In genomic region chr11:96091073-96091472, GRCm38 (mm10) we compare ENCODE assay signal across 12 mouse cellular contexts. TPM values are rescaled to one million over a fixed set of nuclear protein-coding genes. Genes with fewer than 3 reads are reported as not detected.
DNase-seq lines count a peak whose midpoint lies in the region; ATAC-seq and TF ChIP-seq lines count a peak whose summit lies in the region.
"Had no signal": no experiment of that assay in that cellular context is flagged by ENCODE, and none has a peak within 500 bp of the region (broad histone marks: within the 10 kb centered on the region; RNA-seq: fewer than 3 reads in every experiment).

No protein-coding gene starts in this region.

- WGBS in intestine, postnatal 0 days, result 50% methylated on average over 2 of the region's 2 CpGs
- 66% methylated on average over 2 of the region's 2 CpGs for WGBS in intestine, embryonic 15.5 days
- 69% methylated on average over 2 of the region's 2 CpGs for WGBS in forebrain, embryonic 11.5 days

- H3K9me3 ChIP-seq in intestine, postnatal 0 days (ENCODE audit: control insufficient read depth), result no peaks in the 10 kb centered on the region
- no peaks in the 10 kb centered on the region for H3K9me3 ChIP-seq in intestine, embryonic 15.5 days
- H3K9me3 ChIP-seq in forebrain, embryonic 11.5 days (ENCODE audit: control insufficient read depth, low read length), result 0 out of 2 replicates have a peak, but pooled peaks cover 2% of the 10 kb centered on the region
- H3K9me3 ChIP-seq: liver, embryonic 13.5 days had no signal

- peak; percentile 8 for DNase-seq in thymus, postnatal 25 days
- DNase-seq in thymus, adult 18-20 months, result no peak
- DNase-seq in splenic B cell, adult 2 months (ENCODE audit: low read depth, low spot score), result peak; percentile 51
- DNase-seq in forebrain, embryonic 11.5 days (ENCODE audit: low spot score), result no peak
- no peak for DNase-seq in left cerebral cortex, adult 18-20 months (ENCODE audit: low spot score in 2 of 2)
- DNase-seq: heart, postnatal 36 days; liver, embryonic 13.5 days had no signal

- no peak overlapping the region for H3K4me3 ChIP-seq in intestine, postnatal 0 days (ENCODE audit: low read depth, low read length)
- H3K4me3 ChIP-seq in intestine, embryonic 15.5 days (replicated peaks), result no peak overlapping the region
- no peak overlapping the region for H3K4me3 ChIP-seq in cortical plate, adult 2 months (ENCODE audit: insufficient read depth, low read length)
- H3K4me3 ChIP-seq in forebrain, embryonic 11.5 days (ENCODE audit: low read depth, low read length), result no peak overlapping the region
- H3K4me3 ChIP-seq: forebrain, embryonic 13.5 days; liver, embryonic 13.5 days had no signal

- TF ChIP-seq CTCF in intestine, postnatal 0 days (IDR thresholded peaks at IDR 0.05; ENCODE audit: low read depth), result peak; percentile 76
- peak; percentile 12; the same call in 1 of the 2 replicates for TF ChIP-seq CTCF in cortical plate, adult 2 months (IDR thresholded peaks at IDR 0.05; ENCODE audit: extremely low read depth, insufficient read depth, low read length)

- TF ChIP-seq POLR2A in cortical plate, adult 2 months (IDR thresholded peaks at IDR 0.05; ENCODE audit: extremely low read depth, insufficient read depth, low read length), result no peak

- H3K4me2 ChIP-seq in intestine, postnatal 0 days (replicated peaks; ENCODE audit: low read depth), result no peak overlapping the region
- H3K4me2 ChIP-seq in intestine, embryonic 15.5 days (replicated peaks), result no peak overlapping the region
- H3K4me2 ChIP-seq in forebrain, embryonic 11.5 days (ENCODE audit: low read depth, low read length, severe bottlenecking), result no peak overlapping the region
- H3K4me2 ChIP-seq: forebrain, embryonic 13.5 days; liver, embryonic 13.5 days had no signal

- H3K36me3 ChIP-seq in intestine, postnatal 0 days (ENCODE audit: control insufficient read depth, insufficient read depth), result no peaks in the 10 kb centered on the region
- H3K36me3 ChIP-seq in intestine, embryonic 15.5 days, result no peaks in the 10 kb centered on the region
- no peaks in the 10 kb centered on the region for H3K36me3 ChIP-seq in splenic B cell, adult 2 months (ENCODE audit: control insufficient read depth, insufficient read depth, low read length, poor library complexity, severe bottlenecking)
- no peaks in the 10 kb centered on the region for H3K36me3 ChIP-seq in forebrain, embryonic 11.5 days (ENCODE audit: control insufficient read depth, insufficient read depth, low read length)
- H3K36me3 ChIP-seq: liver, embryonic 13.5 days had no signal

- no peaks in the 10 kb centered on the region for H3K4me1 ChIP-seq in intestine, postnatal 0 days (replicated peaks; ENCODE audit: control insufficient read depth, insufficient read depth, low read length)
- H3K4me1 ChIP-seq in intestine, embryonic 15.5 days (replicated peaks), result no peaks in the 10 kb centered on the region
- no peaks in the 10 kb centered on the region for H3K4me1 ChIP-seq in cortical plate, adult 2 months (ENCODE audit: control insufficient read depth, insufficient read depth, low read length)
- H3K4me1 ChIP-seq in forebrain, embryonic 11.5 days (replicated peaks; ENCODE audit: control insufficient read depth, insufficient read depth, low read length), result no peaks in the 10 kb centered on the region
- H3K4me1 ChIP-seq: forebrain, embryonic 13.5 days; liver, embryonic 13.5 days had no signal

- no peak for ATAC-seq in intestine, postnatal 0 days
- no peak for ATAC-seq in intestine, embryonic 15.5 days
- no peak for ATAC-seq in forebrain, embryonic 11.5 days (replicated peaks; ENCODE audit: low FRiP score)
- ATAC-seq: forebrain, embryonic 13.5 days had no signal

- no peaks in the 10 kb centered on the region for H3K27me3 ChIP-seq in intestine, postnatal 0 days (replicated peaks; ENCODE audit: control insufficient read depth, insufficient read depth, low read length)
- no peaks in the 10 kb centered on the region for H3K27me3 ChIP-seq in intestine, embryonic 15.5 days (replicated peaks)
- no peaks in the 10 kb centered on the region; the same call in 1 of the 2 replicates for H3K27me3 ChIP-seq in splenic B cell, adult 2 months (ENCODE audit: control insufficient read depth, insufficient read depth, low read length, poor library complexity, severe bottlenecking)
- no peaks in the 10 kb centered on the region for H3K27me3 ChIP-seq in forebrain, embryonic 11.5 days (ENCODE audit: control insufficient read depth, insufficient read depth, low read length)

- no peak overlapping the region for H3K27ac ChIP-seq in intestine, postnatal 0 days (ENCODE audit: low read depth, low read length)
- H3K27ac ChIP-seq in intestine, embryonic 15.5 days, result no peak overlapping the region
- H3K27ac ChIP-seq in cortical plate, adult 2 months (ENCODE audit: insufficient read depth, low read length), result no peak overlapping the region
- no peak overlapping the region for H3K27ac ChIP-seq in forebrain, embryonic 11.5 days (ENCODE audit: low read depth, low read length)
- H3K27ac ChIP-seq: forebrain, embryonic 13.5 days; liver, embryonic 13.5 days had no signal

- no peak overlapping the region for H3K9ac ChIP-seq in intestine, postnatal 0 days (ENCODE audit: low read depth, low read length)
- no peak overlapping the region for H3K9ac ChIP-seq in intestine, embryonic 15.5 days
- no peak overlapping the region for H3K9ac ChIP-seq in forebrain, embryonic 11.5 days (ENCODE audit: low read length)
- H3K9ac ChIP-seq: forebrain, embryonic 13.5 days; liver, embryonic 13.5 days had no signal

RNA-seq across cellular contexts. Expression of gene Atp5g1, which starts 15.6 kb away (rescaled TPM):
- 1,112 and 1,236 TPM in 2 replicates for polyA plus RNA-seq in intestine, postnatal 0 days (2015; fragmentation: Nextera tagmentation; extraction: Ambion mirVana)
- polyA plus RNA-seq in intestine, embryonic 15.5 days (2015; fragmentation: Nextera tagmentation; extraction: Ambion mirVana), result 930 and 1,145 TPM in 2 replicates
- 448 and 494 TPM in 2 replicates for polyA plus RNA-seq in cortical plate, adult 2 months (2012; rRNA removed)
- 440 and 449 TPM in 2 replicates for polyA plus RNA-seq in forebrain, embryonic 11.5 days (2014; fragmentation: Nextera tagmentation; extraction: Ambion mirVana)
- total RNA-seq in left cerebral cortex, adult 18-20 months (2021), result 100 to 1,000 TPM; 349 to 365 TPM

RNA-seq across cellular contexts. Expression of gene Calcoco2, which starts 20.7 kb away (rescaled TPM):
- not detected in 2 replicates for polyA plus RNA-seq in intestine, postnatal 0 days (2015; fragmentation: Nextera tagmentation; extraction: Ambion mirVana)
- polyA plus RNA-seq in intestine, embryonic 15.5 days (2015; fragmentation: Nextera tagmentation; extraction: Ambion mirVana), result not detected in 2 replicates
- not detected in 2 replicates for polyA plus RNA-seq in cortical plate, adult 2 months (2012; rRNA removed)
- polyA plus RNA-seq in forebrain, embryonic 11.5 days (2014; fragmentation: Nextera tagmentation; extraction: Ambion mirVana), result not detected in 2 replicates
- total RNA-seq in left cerebral cortex, adult 18-20 months (2021), result not detected
- total RNA-seq: heart, postnatal 36 days; neutrophil, adult 5-6 weeks had no signal
- polyA plus RNA-seq: forebrain, embryonic 13.5 days; liver, embryonic 13.5 days had no signal

RNA-seq across cellular contexts. Expression of gene Ube2z, which starts 25.9 kb away (rescaled TPM):
- polyA plus RNA-seq in intestine, postnatal 0 days (2015; fragmentation: Nextera tagmentation; extraction: Ambion mirVana), result 24.8 and 25.0 TPM in 2 replicates
- 35.3 and 37.1 TPM in 2 replicates for polyA plus RNA-seq in intestine, embryonic 15.5 days (2015; fragmentation: Nextera tagmentation; extraction: Ambion mirVana)
- polyA plus RNA-seq in cortical plate, adult 2 months (2012; rRNA removed), result 47.7 and 49.4 TPM in 2 replicates
- 22.8 and 26.1 TPM in 2 replicates for polyA plus RNA-seq in forebrain, embryonic 11.5 days (2014; fragmentation: Nextera tagmentation; extraction: Ambion mirVana)
- 10 to 100 TPM; 61.9 to 63.1 TPM for total RNA-seq in left cerebral cortex, adult 18-20 months (2021)

RNA-seq across cellular contexts. Expression of gene Ttll6, which starts 42.5 kb away (rescaled TPM):
- polyA plus RNA-seq in intestine, postnatal 0 days (2015; fragmentation: Nextera tagmentation; extraction: Ambion mirVana), result 0.10 TPM in 1 of 2 replicates, not detected in the other
- 0.37 and 0.40 TPM in 2 replicates for polyA plus RNA-seq in intestine, embryonic 15.5 days (2015; fragmentation: Nextera tagmentation; extraction: Ambion mirVana)
- polyA plus RNA-seq in cortical plate, adult 2 months (2012; rRNA removed), result 0.15 and 0.27 TPM in 2 replicates
- not detected in 2 replicates for polyA plus RNA-seq in forebrain, embryonic 11.5 days (2014; fragmentation: Nextera tagmentation; extraction: Ambion mirVana)
- total RNA-seq in left cerebral cortex, adult 18-20 months (2021), result under 1 TPM in 1 of 2 experiments, not detected in 1; 0.12 TPM
- total RNA-seq: heart, postnatal 36 days; neutrophil, adult 5-6 weeks had no signal
- polyA plus RNA-seq: liver, embryonic 13.5 days had no signal

RNA-seq across cellular contexts. Expression of gene Snf8, which starts 56.4 kb away (rescaled TPM):
- polyA plus RNA-seq in intestine, postnatal 0 days (2015; fragmentation: Nextera tagmentation; extraction: Ambion mirVana), result 91.8 and 99.2 TPM in 2 replicates
- 96.3 and 105 TPM in 2 replicates for polyA plus RNA-seq in intestine, embryonic 15.5 days (2015; fragmentation: Nextera tagmentation; extraction: Ambion mirVana)
- 94.2 and 96.9 TPM in 2 replicates for polyA plus RNA-seq in cortical plate, adult 2 months (2012; rRNA removed)
- polyA plus RNA-seq in forebrain, embryonic 11.5 days (2014; fragmentation: Nextera tagmentation; extraction: Ambion mirVana), result 39.4 and 41.4 TPM in 2 replicates
- total RNA-seq in left cerebral cortex, adult 18-20 months (2021), result 100 to 1,000 TPM; 104 to 106 TPM

Comparison
In these comparisons a context has a peak if more than half of its experiments do, and no peak if none do; other contexts are left out.
1. DNase-seq: peak in thymus, postnatal 25 days (single experiment) and splenic B cell, adult 2 months (single experiment); none in thymus, adult 18-20 months (0 of 2), forebrain, embryonic 11.5 days (single experiment) and left cerebral cortex, adult 18-20 months (0 of 2).